In the genomic region with DNA sequence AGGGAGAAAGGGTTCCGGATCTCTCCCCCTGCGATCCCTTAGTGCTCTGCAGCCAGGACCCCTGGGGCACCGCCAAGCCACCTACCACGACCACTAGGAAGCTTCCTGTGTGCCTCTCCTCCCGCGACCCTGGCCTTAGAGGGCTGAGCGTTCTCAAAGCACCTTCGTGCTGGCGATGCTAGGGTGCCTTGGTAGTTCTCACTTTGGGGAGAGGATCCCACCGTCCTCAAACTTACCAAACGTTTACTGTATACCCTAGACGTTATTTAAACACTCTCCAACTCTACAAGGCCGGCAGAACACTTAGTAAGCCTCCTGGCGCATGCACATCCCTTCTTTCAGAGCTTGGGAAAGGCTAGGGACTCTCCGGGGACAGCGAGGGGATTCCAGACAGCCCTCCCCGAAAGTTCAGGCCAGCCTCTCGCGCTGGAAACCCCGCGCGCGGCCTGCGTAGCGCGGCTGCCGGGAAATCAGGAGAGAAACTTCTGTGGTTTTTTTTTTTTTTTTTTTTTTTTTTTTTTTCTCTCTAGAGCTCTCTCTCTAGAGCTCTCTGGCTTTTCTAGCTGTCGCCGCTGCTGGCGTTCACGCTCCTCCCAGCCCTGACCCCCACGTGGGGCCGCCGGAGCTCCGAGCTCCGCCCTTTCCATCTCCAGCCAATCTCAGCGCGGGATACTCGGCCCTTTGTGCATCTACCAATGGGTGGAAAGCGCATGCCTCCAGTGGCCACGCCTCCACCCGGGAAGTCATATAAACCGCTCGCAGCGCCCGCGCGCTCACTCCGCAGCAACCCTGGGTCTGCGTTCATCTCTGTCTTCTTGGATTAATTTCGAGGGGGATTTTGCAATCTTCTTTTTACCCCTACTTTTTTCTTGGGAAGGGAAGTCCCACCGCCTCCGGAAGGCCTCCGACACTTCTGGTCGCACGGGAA, we compare ENCODE assay signal across 7 mouse cellular contexts. TPM values are rescaled to one million over a fixed set of nuclear protein-coding genes. Genes with fewer than 3 reads are reported as not detected.
DNase-seq lines count a peak whose midpoint lies in the region; ATAC-seq lines count a peak whose summit lies in the region.

A gene (plus strand): TSS at position 775 of the 928 bp plus-strand sequence.

- peak within 1 kb of the TSS; percentile 84 for H3K27ac ChIP-seq in limb, embryonic 10.5 days
- H3K27ac ChIP-seq in midbrain, embryonic 13.5 days = peak within 1 kb of the TSS; percentile 74

- no peaks in the 10 kb centered on the region for H3K36me3 ChIP-seq in limb, embryonic 10.5 days
- H3K36me3 ChIP-seq in midbrain, embryonic 13.5 days = no peaks in the 10 kb centered on the region

- under 1% methylated on average over 56 of the region's 56 CpGs for WGBS in limb, embryonic 10.5 days
- WGBS in midbrain, embryonic 13.5 days = 0% methylated on average over 56 of the region's 56 CpGs

- peak; percentile 74 for ATAC-seq in granulocyte monocyte progenitor cell, adult 5-6 weeks (replicated peaks; ENCODE audit: poor library complexity, severe bottlenecking)
- ATAC-seq in midbrain, embryonic 13.5 days = peak; percentile 83

- DNase-seq in adrenal gland, adult 8-10 months = peak; percentile 99
- DNase-seq in embryo, embryonic 11.5 days (ENCODE audit: low read depth, low spot score) = peak; percentile 97
- peak; percentile 98 for DNase-seq in kidney, adult 11 months
- peak; percentile 98 for DNase-seq in limb, embryonic 10.5 days (ENCODE audit: low spot score)
- DNase-seq in spleen, adult 12 weeks (ENCODE audit: low spot score) = peak; percentile 90

- peaks cover 67% of the 10 kb centered on the region for H3K4me1 ChIP-seq in limb, embryonic 10.5 days
- peaks cover 47% of the 10 kb centered on the region for H3K4me1 ChIP-seq in midbrain, embryonic 13.5 days (replicated peaks)

- peaks cover 46% of the 10 kb centered on the region for H3K27me3 ChIP-seq in limb, embryonic 10.5 days (ENCODE audit: low read depth, poor library complexity, severe bottlenecking)
- H3K27me3 ChIP-seq in midbrain, embryonic 13.5 days = peaks cover 43% of the 10 kb centered on the region

- peak within 1 kb of the TSS; percentile 73 for H3K9ac ChIP-seq in midbrain, embryonic 13.5 days (replicated peaks)

- peak within 1 kb of the TSS; percentile 79 for H3K4me2 ChIP-seq in midbrain, embryonic 13.5 days (replicated peaks)

- no peaks in the 10 kb centered on the region for H3K9me3 ChIP-seq in limb, embryonic 10.5 days (replicated peaks)
- no peaks in the 10 kb centered on the region for H3K9me3 ChIP-seq in midbrain, embryonic 13.5 days

- peak within 1 kb of the TSS; percentile 62 for H3K4me3 ChIP-seq in limb, embryonic 10.5 days
- peak within 1 kb of the TSS; percentile 51 for H3K4me3 ChIP-seq in midbrain, embryonic 13.5 days (replicated peaks)

RNA-seq across cellular contexts. Expression of the gene that starts here (rescaled TPM):
- 100 to 1,000 TPM in 1 of 4 experiments, 10 to 100 TPM in 3; 17.5 to 112 (median 73.6) TPM for total RNA-seq in adrenal gland, adult 8-10 months (2022)
- total RNA-seq in granulocyte monocyte progenitor cell, adult 5-6 weeks (2014; fragmentation: Nextera tagmentation) = 20.1 and 21.5 TPM in 2 replicates
- total RNA-seq in granulocyte monocyte progenitor cell, adult 5-6 weeks (2017) = 25.6 and 27.6 TPM in 2 replicates
- 4.5 and 9.8 TPM in 2 replicates for polyA plus RNA-seq in limb, embryonic 10.5 days (2016; fragmentation: Nextera tagmentation; extraction: Ambion mirVana)
- 4.0 and 4.9 TPM in 2 replicates for polyA plus RNA-seq in midbrain, embryonic 13.5 days (2015; fragmentation: Nextera tagmentation; extraction: Ambion mirVana)

Comparison
In these comparisons a context has a peak if more than half of its experiments do, and no peak if none do; other contexts are left out.
1. Peak in every context shown above with its lines: DNase-seq, ATAC-seq, H3K4me3 ChIP-seq and H3K27ac ChIP-seq.